Comparison of ENCODE assay signal across 8 mouse cellular contexts in the genomic region with DNA sequence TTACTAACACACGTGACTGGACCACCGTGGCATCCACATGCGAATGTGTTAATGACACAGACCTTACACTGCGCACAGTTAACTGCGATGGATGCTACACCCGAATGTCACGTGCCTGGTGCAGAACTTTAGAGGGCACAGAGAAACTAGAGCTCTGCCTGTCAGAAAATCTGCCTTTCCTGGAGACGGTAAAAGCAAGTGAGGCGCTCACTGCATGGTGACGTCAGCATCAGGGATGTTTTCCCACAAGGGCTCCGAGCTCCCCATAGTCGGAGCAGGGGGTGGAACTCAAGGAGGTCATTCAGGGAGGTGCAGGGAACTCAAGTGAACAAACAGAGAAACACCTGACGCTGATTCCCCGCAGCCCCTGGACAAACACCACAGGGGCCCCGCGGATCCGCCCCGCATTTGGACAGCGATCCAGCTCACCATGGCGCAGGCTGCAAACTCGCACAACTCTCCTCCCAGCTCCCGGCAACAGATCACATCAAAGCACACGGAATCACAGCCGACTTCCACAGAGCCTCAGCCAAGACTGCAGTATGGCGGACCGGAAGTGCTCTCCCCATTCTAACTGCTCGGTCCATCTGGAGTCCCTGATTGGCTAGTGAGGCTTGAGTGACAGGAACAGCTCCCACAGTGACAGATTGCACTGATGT. TPM values are rescaled to one million over a fixed set of nuclear protein-coding genes. Genes with fewer than 3 reads are reported as not detected.
DNase-seq lines count a peak whose midpoint lies in the region; ATAC-seq and TF ChIP-seq lines count a peak whose summit lies in the region.

Gene Zfp938, minus strand, starts transcription at position 539 of the 659 bp plus-strand sequence.

- no peaks in the 10 kb centered on the region for H3K27me3 ChIP-seq in forebrain, postnatal 0 days (ENCODE audit: insufficient read depth, low read length)
- 0 out of 2 replicates have a peak, but pooled peaks cover 3% of the 10 kb centered on the region for H3K27me3 ChIP-seq in neural tube, embryonic 15.5 days (replicated peaks)

- H3K36me3 ChIP-seq in forebrain, postnatal 0 days (ENCODE audit: insufficient read depth), result peaks cover 8% of the 10 kb centered on the region; the same call in 1 of the 2 replicates
- H3K36me3 ChIP-seq in neural tube, embryonic 15.5 days, result peaks cover 17% of the 10 kb centered on the region

- WGBS in forebrain, postnatal 0 days, result 3% methylated on average over 27 of the region's 27 CpGs
- WGBS in lung, adult 2 months, result under 1% methylated on average over 27 of the region's 27 CpGs
- 2% methylated on average over 27 of the region's 27 CpGs for WGBS in neural tube, embryonic 15.5 days

- H3K4me1 ChIP-seq in forebrain, postnatal 0 days (ENCODE audit: insufficient read depth), result no peaks in the 10 kb centered on the region; the same call in 1 of the 2 replicates
- peaks cover 3% of the 10 kb centered on the region for H3K4me1 ChIP-seq in lung, adult 2 months (ENCODE audit: control insufficient read depth, insufficient read depth, low read length)
- H3K4me1 ChIP-seq in neural tube, embryonic 15.5 days, result peaks cover 15% of the 10 kb centered on the region

- peak within 1 kb of the TSS; percentile 71 for H3K9ac ChIP-seq in forebrain, postnatal 0 days
- H3K9ac ChIP-seq in neural tube, embryonic 15.5 days (replicated peaks), result peak within 1 kb of the TSS; percentile 87

- 0 out of 2 replicates have a peak, but pooled peaks cover 3% of the 10 kb centered on the region for H3K9me3 ChIP-seq in forebrain, postnatal 0 days (ENCODE audit: low read length)
- H3K9me3 ChIP-seq in neural tube, embryonic 15.5 days (replicated peaks), result peaks cover 19% of the 10 kb centered on the region

- DNase-seq in ES-CJ7 (ENCODE audit: low read depth, low spot score), result peak; percentile 94
- DNase-seq in cerebellum, adult 11-12 months, result peak; percentile 87
- peak; percentile 90 for DNase-seq in forebrain, postnatal 0 days
- DNase-seq in heart, postnatal 4 days, result peak; percentile 85
- DNase-seq in layer of hippocampus, adult 2 months (ENCODE audit: low spot score in 2 of 2), result peak; percentile 82 to 89
- DNase-seq in lung, adult 2 months, result peak; percentile 64
- DNase-seq in testis, postnatal 14 days (ENCODE audit: low spot score), result peak; percentile 84

- peak; percentile 75; the same call in 1 of the 2 replicates for TF ChIP-seq POLR2A in lung, adult 2 months (IDR thresholded peaks at IDR 0.05; ENCODE audit: borderline replicate concordance, extremely low read depth, low read depth, low read length)

- no peak for TF ChIP-seq CTCF in forebrain, postnatal 0 days (IDR thresholded peaks at IDR 0.05; ENCODE audit: low read depth)
- TF ChIP-seq CTCF in layer of hippocampus, adult 2 months (conservative IDR thresholded peaks at IDR 0.05), result no peak
- TF ChIP-seq CTCF in lung, adult 2 months (IDR thresholded peaks at IDR 0.05; ENCODE audit: insufficient read depth, low read length), result no peak

- peak; percentile 100 for ATAC-seq in forebrain, postnatal 0 days
- peak; percentile 100 for ATAC-seq in neural tube, embryonic 15.5 days (ENCODE audit: low FRiP score)

- H3K4me2 ChIP-seq in forebrain, postnatal 0 days (ENCODE audit: low read depth), result peak within 1 kb of the TSS; percentile 64
- peak within 1 kb of the TSS; percentile 66 for H3K4me2 ChIP-seq in neural tube, embryonic 15.5 days

- peak within 1 kb of the TSS; percentile 55 for H3K4me3 ChIP-seq in forebrain, postnatal 0 days (ENCODE audit: low read depth, low read length)
- peak within 1 kb of the TSS; percentile 99 for H3K4me3 ChIP-seq in layer of hippocampus, adult 2 months
- H3K4me3 ChIP-seq in lung, adult 2 months (replicated peaks; ENCODE audit: extremely low read depth, low read depth, low read length), result peak within 1 kb of the TSS; percentile 93
- peak within 1 kb of the TSS; percentile 63 for H3K4me3 ChIP-seq in neural tube, embryonic 15.5 days (replicated peaks)

- peak within 1 kb of the TSS; percentile 86 for H3K27ac ChIP-seq in forebrain, postnatal 0 days (ENCODE audit: low read depth, low read length)
- peak within 1 kb of the TSS; percentile 95 for H3K27ac ChIP-seq in layer of hippocampus, adult 2 months
- peak within 1 kb of the TSS; percentile 89 for H3K27ac ChIP-seq in neural tube, embryonic 15.5 days (replicated peaks)

RNA-seq across cellular contexts. Expression of gene Zfp938, which starts in this region (rescaled TPM):
- 26.6 and 30.5 TPM in 2 replicates for total RNA-seq in forebrain, postnatal 0 days (2014; rRNA removed)
- 27.7 and 28.2 TPM in 2 replicates for polyA plus RNA-seq in forebrain, postnatal 0 days (2015; fragmentation: Nextera tagmentation; extraction: Ambion mirVana)
- total RNA-seq in heart, postnatal 4 days (2021), result 1 to 10 TPM; 9.8 to 10.0 TPM
- 10 to 100 TPM; 21.0 to 21.8 TPM for total RNA-seq in layer of hippocampus, adult 2 months (2021)
- 0.51 and 1.3 TPM in 2 replicates for polyA plus RNA-seq in lung, adult 2 months (2012; rRNA removed)
- polyA plus RNA-seq in neural tube, embryonic 15.5 days (2015; fragmentation: Nextera tagmentation; extraction: Ambion mirVana), result 29.1 and 32.5 TPM in 2 replicates

Comparison
In these comparisons a context has a peak if more than half of its experiments do, and no peak if none do; other contexts are left out.
1. Peak in every context shown above with its lines: DNase-seq, ATAC-seq, H3K4me3 ChIP-seq and H3K27ac ChIP-seq.
2. RNA of gene Zfp938 (polyA plus RNA-seq): 29.1 to 32.5 TPM in neural tube, embryonic 15.5 days and 27.7 to 28.2 TPM in forebrain, postnatal 0 days; 0.51 to 1.3 TPM in lung, adult 2 months; every median in the first group is over 10 times any median in the second.